Mouse (Mus musculus) T-helper 1 cell (primary cell): ENCODE measurements around the gene Cldn22.

ENCODE experiments used
- in situ Hi-C: fragments of 300-600 bp; cut with MboI, MseI; formaldehyde crosslinking; loops from one replicate; pipeline ENCODE4 v1.15.1; 2025; ENCODE audit warnings: high pct_unique_total_duplicates

Gene Cldn22

GRCm38 (mm10) chr8:47826911-47827310 lies 2.6 kb downstream of the Cldn22 start:
- in situ Hi-C loops = loop anchor here (10.0 kb wide), 1 partner anchor 1138 kb away; no protein-coding TSS in a partner anchor

GRCm38 (mm10) chr8:47832616-47833015 lies 8.3 kb downstream of the Cldn22 start:
- in situ Hi-C loops = no loop called here

GRCm38 (mm10) chr8:47833944-47834343 lies 9.7 kb downstream of the Cldn22 start:
- in situ Hi-C loops = no loop called here

- in situ Hi-C loops = no loop called here
Measured at GRCm38 (mm10) chr8:47843063-47843462, 18.8 kb downstream of the Cldn22 start.

- in situ Hi-C loops = no loop called here
Measured at GRCm38 (mm10) chr8:47843651-47844050, 19.4 kb downstream of the Cldn22 start.

GRCm38 (mm10) chr8:47845956-47846355 lies 21.7 kb downstream of the Cldn22 start:
- in situ Hi-C loops = no loop called here

GRCm38 (mm10) chr8:47847161-47847560 lies 22.9 kb downstream of the Cldn22 start:
- in situ Hi-C loops = no loop called here

- in situ Hi-C loops = no loop called here
Measured at GRCm38 (mm10) chr8:47847931-47848330, 23.6 kb downstream of the Cldn22 start.

- in situ Hi-C loops = no loop called here
Measured at GRCm38 (mm10) chr8:47849842-47850241, 25.6 kb downstream of the Cldn22 start.

GRCm38 (mm10) chr8:47851824-47852502 lies 27.7 kb downstream of the Cldn22 start:
- in situ Hi-C loops = no loop called here

- in situ Hi-C loops = no loop called here
Measured at GRCm38 (mm10) chr8:47852737-47853136, 28.5 kb downstream of the Cldn22 start.

GRCm38 (mm10) chr8:47853356-47853755 lies 29.1 kb downstream of the Cldn22 start:
- in situ Hi-C loops = no loop called here

GRCm38 (mm10) chr8:47859259-47859658 lies 35.0 kb downstream of the Cldn22 start:
- in situ Hi-C loops = no loop called here

GRCm38 (mm10) chr8:47866568-47866967 lies 42.3 kb downstream of the Cldn22 start:
- in situ Hi-C loops = no loop called here

GRCm38 (mm10) chr8:47867067-47867466 lies 42.8 kb downstream of the Cldn22 start:
- in situ Hi-C loops = no loop called here

- in situ Hi-C loops = loop anchor here (5.0 kb wide), 2 partner anchors 80 to 140 kb away; no protein-coding TSS in a partner anchor
Measured at GRCm38 (mm10) chr8:47872361-47873107, 48.3 kb downstream of the Cldn22 start.

- in situ Hi-C loops = loop anchor here (5.0 kb wide), 2 partner anchors 78 to 138 kb away; no protein-coding TSS in a partner anchor
Measured at GRCm38 (mm10) chr8:47874497-47875178, 50.4 kb downstream of the Cldn22 start.
